Mouse (Mus musculus): ENCODE data around the gene Pex5l. TPM values are rescaled to one million over a fixed set of nuclear protein-coding genes. Genes with fewer than 3 reads are reported as not detected.

Gene Pex5l
- polyA plus RNA-seq, 1 experiment from 2014 or later: not detected

GRCm38 (mm10) chr3:32987806-32988205 is 155.2 kb downstream of the Pex5l start:
- 48% methylated on average over 5 of the region's 5 CpGs for WGBS (ENCODE audit: insufficient replicate concordance)

GRCm38 (mm10) chr3:32985141-32985540 is 157.9 kb downstream of the Pex5l start:
- Histone ChIP-seq H3K4me1 (replicated peaks) (no peaks in the 10 kb centered on the region), H3K27me3 (no peaks in the 10 kb centered on the region), H3K4me2 (no peak overlapping the region), H3K36me3 (replicated peaks) (no peaks in the 10 kb centered on the region), H3K4me3 (replicated peaks) (no peak overlapping the region), H3K9me3 (replicated peaks) (no peaks in the 10 kb centered on the region), H3K27ac (replicated peaks) (no peak overlapping the region), H3K9ac (no peak overlapping the region)
- no peak for ATAC-seq (ENCODE audit: insufficient read depth)
- WGBS (ENCODE audit: insufficient replicate concordance): 63% methylated on average over 3 of the region's 3 CpGs

More at GRCm38 (mm10) chr3:32987806-32988205, 155.2 kb downstream of the Pex5l start:
- H3K4me1 ChIP-seq (replicated peaks): no peaks in the 10 kb centered on the region
- H3K27me3 ChIP-seq: no peaks in the 10 kb centered on the region
- no peak overlapping the region for H3K9ac ChIP-seq
- no peak overlapping the region for H3K27ac ChIP-seq (replicated peaks)
- H3K36me3 ChIP-seq (replicated peaks): no peaks in the 10 kb centered on the region
- ATAC-seq (ENCODE audit: insufficient read depth): no peak
- H3K4me3 ChIP-seq (replicated peaks): no peak overlapping the region
- H3K4me2 ChIP-seq: no peak overlapping the region
- no peaks in the 10 kb centered on the region for H3K9me3 ChIP-seq (replicated peaks)

- H3K4me3 ChIP-seq (replicated peaks): no peak overlapping the region
- no peaks in the 10 kb centered on the region for H3K27me3 ChIP-seq
- 55% methylated on average over 4 of the region's 4 CpGs for WGBS (ENCODE audit: insufficient replicate concordance)
These were observed 163.1 kb downstream of the Pex5l start for GRCm38 (mm10) chr3:32979981-32980380.

GRCm38 (mm10) chr3:32979238-32979637 is 163.8 kb downstream of the Pex5l start:
- no peak for ATAC-seq (ENCODE audit: insufficient read depth)
- no peak overlapping the region for H3K9ac ChIP-seq
- no peak overlapping the region for H3K4me2 ChIP-seq
- no peaks in the 10 kb centered on the region for H3K4me1 ChIP-seq (replicated peaks)
- no peaks in the 10 kb centered on the region for H3K36me3 ChIP-seq (replicated peaks)
- no peak overlapping the region for H3K4me3 ChIP-seq (replicated peaks)
- WGBS (ENCODE audit: insufficient replicate concordance): 37% methylated on average over 6 of the region's 6 CpGs
- no peak overlapping the region for H3K27ac ChIP-seq (replicated peaks)
- H3K27me3 ChIP-seq: no peaks in the 10 kb centered on the region
- H3K9me3 ChIP-seq (replicated peaks): no peaks in the 10 kb centered on the region

More at GRCm38 (mm10) chr3:32979981-32980380, 163.1 kb downstream of the Pex5l start:
- Histone ChIP-seq H3K4me1 (replicated peaks) (no peaks in the 10 kb centered on the region), H3K9ac (no peak overlapping the region), H3K27ac (replicated peaks) (no peak overlapping the region), H3K36me3 (replicated peaks) (no peaks in the 10 kb centered on the region), H3K9me3 (replicated peaks) (no peaks in the 10 kb centered on the region), H3K4me2 (no peak overlapping the region)
- ATAC-seq (ENCODE audit: insufficient read depth): no peak

- WGBS (ENCODE audit: insufficient replicate concordance): 46% methylated on average over 1 of the region's 1 CpGs
- no peaks in the 10 kb centered on the region for H3K4me1 ChIP-seq (replicated peaks)
- no peak overlapping the region for H3K4me3 ChIP-seq (replicated peaks)
- H3K9ac ChIP-seq: no peak overlapping the region
- no peaks in the 10 kb centered on the region for H3K27me3 ChIP-seq
- no peak overlapping the region for H3K4me2 ChIP-seq
- no peaks in the 10 kb centered on the region for H3K9me3 ChIP-seq (replicated peaks)
- no peak overlapping the region for H3K27ac ChIP-seq (replicated peaks)
- no peak for ATAC-seq (ENCODE audit: insufficient read depth)
- H3K36me3 ChIP-seq (replicated peaks): no peaks in the 10 kb centered on the region
These were observed 172.8 kb downstream of the Pex5l start for GRCm38 (mm10) chr3:32970257-32970656.

GRCm38 (mm10) chr3:32968671-32969425 is 174.2 kb downstream of the Pex5l start:
- Histone ChIP-seq H3K27me3 (no peaks in the 10 kb centered on the region), H3K9ac (no peak overlapping the region), H3K4me3 (replicated peaks) (no peak overlapping the region), H3K36me3 (replicated peaks) (no peaks in the 10 kb centered on the region), H3K9me3 (replicated peaks) (no peaks in the 10 kb centered on the region), H3K27ac (replicated peaks) (no peak overlapping the region), H3K4me2 (no peak overlapping the region), H3K4me1 (replicated peaks) (no peaks in the 10 kb centered on the region)
- no peak for ATAC-seq (ENCODE audit: insufficient read depth)
- WGBS (ENCODE audit: insufficient replicate concordance): 37% methylated on average over 1 of the region's 1 CpGs

GRCm38 (mm10) chr3:32965528-32965927 is 177.5 kb downstream of the Pex5l start:
- 0% methylated on average over 2 of the region's 2 CpGs for WGBS (ENCODE audit: insufficient replicate concordance)
- no peak for ATAC-seq (ENCODE audit: insufficient read depth)
- no peaks in the 10 kb centered on the region for H3K4me1 ChIP-seq (replicated peaks)

GRCm38 (mm10) chr3:32961494-32961893 is 181.6 kb downstream of the Pex5l start:
- no peak overlapping the region for H3K27ac ChIP-seq (replicated peaks)
- no peaks in the 10 kb centered on the region for H3K4me1 ChIP-seq (replicated peaks)
- no peak overlapping the region for H3K4me2 ChIP-seq
- 75% methylated on average over 3 of the region's 3 CpGs for WGBS (ENCODE audit: insufficient replicate concordance)
- H3K4me3 ChIP-seq (replicated peaks): no peak overlapping the region
- no peak for ATAC-seq (ENCODE audit: insufficient read depth)
- H3K9me3 ChIP-seq (replicated peaks): no peaks in the 10 kb centered on the region
- H3K9ac ChIP-seq: no peak overlapping the region
- H3K36me3 ChIP-seq (replicated peaks): no peaks in the 10 kb centered on the region
- H3K27me3 ChIP-seq: no peaks in the 10 kb centered on the region

More at GRCm38 (mm10) chr3:32965528-32965927, 177.5 kb downstream of the Pex5l start:
- no peak overlapping the region for H3K9ac ChIP-seq
- H3K9me3 ChIP-seq (replicated peaks): no peaks in the 10 kb centered on the region
- no peak overlapping the region for H3K4me3 ChIP-seq (replicated peaks)
- H3K36me3 ChIP-seq (replicated peaks): no peaks in the 10 kb centered on the region
- H3K4me2 ChIP-seq: no peak overlapping the region
- no peaks in the 10 kb centered on the region for H3K27me3 ChIP-seq
- no peak overlapping the region for H3K27ac ChIP-seq (replicated peaks)

GRCm38 (mm10) chr3:32951382-32951781 is 191.7 kb downstream of the Pex5l start:
- Histone ChIP-seq H3K4me3 (replicated peaks) (no peak overlapping the region), H3K27me3 (no peaks in the 10 kb centered on the region), H3K9ac (no peak overlapping the region), H3K4me2 (no peak overlapping the region), H3K27ac (replicated peaks) (no peak overlapping the region), H3K36me3 (replicated peaks) (no peaks in the 10 kb centered on the region), H3K4me1 (replicated peaks) (no peaks in the 10 kb centered on the region), H3K9me3 (replicated peaks) (no peaks in the 10 kb centered on the region)
- ATAC-seq (ENCODE audit: insufficient read depth): no peak
- WGBS (ENCODE audit: insufficient replicate concordance): 0% methylated on average over 1 of the region's 1 CpGs

- 62% methylated on average over 5 of the region's 5 CpGs for WGBS (ENCODE audit: insufficient replicate concordance)
- Histone ChIP-seq H3K9ac (no peak overlapping the region), H3K4me2 (no peak overlapping the region), H3K27me3 (no peaks in the 10 kb centered on the region), H3K36me3 (replicated peaks) (no peaks in the 10 kb centered on the region), H3K9me3 (replicated peaks) (no peaks in the 10 kb centered on the region), H3K4me3 (replicated peaks) (no peak overlapping the region), H3K4me1 (replicated peaks) (no peaks in the 10 kb centered on the region), H3K27ac (replicated peaks) (no peak overlapping the region)
- ATAC-seq (ENCODE audit: insufficient read depth): no peak
These were observed 195.6 kb downstream of the Pex5l start for GRCm38 (mm10) chr3:32947486-32947885.

GRCm38 (mm10) chr3:32939802-32940501 is 203.1 kb downstream of the Pex5l start:
- H3K36me3 ChIP-seq (replicated peaks): no peaks in the 10 kb centered on the region
- H3K9me3 ChIP-seq (replicated peaks): no peaks in the 10 kb centered on the region
- no peak overlapping the region for H3K9ac ChIP-seq
- peak; percentile 44; the same call in 1 of the 2 replicates for ATAC-seq (ENCODE audit: insufficient read depth)
- H3K4me2 ChIP-seq: no peak overlapping the region
- H3K27ac ChIP-seq (replicated peaks): no peak overlapping the region
- H3K27me3 ChIP-seq: no peaks in the 10 kb centered on the region
- H3K4me1 ChIP-seq (replicated peaks): no peaks in the 10 kb centered on the region
- WGBS (ENCODE audit: insufficient replicate concordance): 52% methylated on average over 8 of the region's 8 CpGs
- H3K4me3 ChIP-seq (replicated peaks): no peak overlapping the region

All from liver, embryonic 15.5 days (tissue).